Mouse (Mus musculus) mouse embryonic stem cell (cell line): ENCODE data around the gene Slc36a4.

Experiments
- in situ Hi-C, 2 experiments: fragments of 300-500 bp; cut with MboI; formaldehyde crosslinking; loops; 1 replicate in 1 of 2; 3 replicates in 1 of 2; pipeline ENCODE4 v1.14.3; 2019 to 2020; ENCODE audit warnings: low sequenced_read_pairs in 2 of 2, low pct_unique_long_range_greater_than_20kb in 1 of 2, mixed read lengths in 1 of 2; ENCODE audit not compliant: unreplicated experiment in 1 of 2

Slc36a4 gene

DNA sequence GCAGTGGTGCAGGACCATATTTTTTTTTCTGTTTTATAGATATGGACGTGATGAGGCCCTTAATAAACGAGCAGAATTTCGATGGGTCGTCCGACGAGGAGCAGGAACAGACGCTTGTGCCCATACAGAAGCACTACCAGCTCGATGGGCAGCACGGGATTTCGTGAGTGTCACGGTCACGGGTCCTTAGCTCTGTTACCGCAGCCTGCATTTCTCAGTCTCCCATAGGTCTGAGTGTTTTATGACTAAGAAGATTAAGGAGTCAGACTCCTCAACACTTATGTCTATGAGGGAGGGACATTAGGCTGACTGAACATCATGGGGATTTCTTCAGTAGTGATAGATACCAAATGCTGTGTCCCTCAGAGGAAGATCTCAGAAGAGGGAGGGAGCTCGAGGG, 10.1 kb downstream of the Slc36a4 start:
- in situ Hi-C loops, result no loop called here

DNA sequence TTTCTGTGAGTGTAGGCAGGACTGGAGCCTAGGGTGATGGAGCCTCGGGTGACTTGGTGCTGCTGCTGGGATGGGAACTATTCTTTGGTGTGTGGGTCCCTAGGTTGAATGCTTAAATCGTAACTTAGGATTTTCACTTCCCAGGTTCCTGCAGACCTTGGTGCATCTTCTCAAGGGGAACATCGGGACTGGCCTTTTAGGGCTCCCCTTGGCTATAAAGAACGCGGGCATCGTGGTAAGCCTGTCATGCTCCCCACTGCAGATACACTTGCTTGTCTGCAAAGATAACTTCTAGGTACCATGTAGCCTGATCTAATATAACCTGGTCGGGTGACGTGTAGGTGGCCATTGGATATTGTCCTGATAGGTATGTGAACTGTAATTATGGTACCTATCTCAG, 11.0 kb downstream of the Slc36a4 start:
- in situ Hi-C loops, result no loop called here

DNA sequence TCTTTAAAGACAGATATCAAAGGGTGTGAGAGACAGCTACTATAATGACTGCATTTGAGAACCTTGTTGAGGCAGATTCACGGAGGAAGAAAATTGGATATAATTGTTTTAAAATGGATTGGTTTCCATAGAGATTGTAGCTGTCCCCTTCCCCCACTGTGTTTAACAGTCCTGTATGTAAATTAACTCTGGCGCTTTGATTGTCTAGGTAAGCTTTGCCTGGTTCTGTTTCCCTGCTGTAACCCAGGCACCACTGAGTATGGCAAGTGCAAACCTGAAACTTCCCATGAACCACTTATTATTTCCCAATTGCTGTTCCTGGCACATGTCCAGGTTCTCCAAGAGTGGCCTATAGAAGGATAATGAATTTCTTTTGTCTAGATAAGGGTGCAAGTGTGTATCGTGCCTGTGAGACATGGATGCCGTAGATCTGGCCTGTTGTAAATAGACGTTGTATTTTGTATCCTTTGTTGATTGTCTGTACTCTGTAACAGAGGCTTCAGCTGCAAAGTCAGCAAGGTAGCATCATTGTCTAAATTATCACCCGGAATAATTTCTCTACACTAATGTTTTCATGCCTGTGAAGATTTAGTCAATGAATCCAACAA, 11.8 kb downstream of the Slc36a4 start:
- in situ Hi-C loops, result no loop called here

DNA sequence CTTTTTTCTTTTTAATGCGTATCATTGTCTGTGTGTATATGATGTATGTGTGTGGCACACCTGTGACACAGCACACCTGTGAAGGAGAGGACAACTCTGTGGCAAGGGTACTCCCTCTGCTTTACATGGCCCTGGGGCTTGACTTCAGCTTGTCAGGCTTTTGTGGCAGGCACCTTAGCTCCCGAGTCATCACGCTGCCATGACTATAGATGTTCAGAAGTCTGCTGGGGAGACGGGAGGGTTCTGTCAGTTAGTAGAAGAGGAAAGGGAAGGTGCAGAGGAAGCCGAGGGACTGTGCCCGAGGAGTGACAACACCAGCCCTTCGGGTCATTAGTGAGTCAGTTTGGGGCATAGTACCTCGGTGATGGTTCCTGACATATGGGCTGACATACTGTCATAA, 13.0 kb downstream of the Slc36a4 start:
- in situ Hi-C loops, result no loop called here

DNA sequence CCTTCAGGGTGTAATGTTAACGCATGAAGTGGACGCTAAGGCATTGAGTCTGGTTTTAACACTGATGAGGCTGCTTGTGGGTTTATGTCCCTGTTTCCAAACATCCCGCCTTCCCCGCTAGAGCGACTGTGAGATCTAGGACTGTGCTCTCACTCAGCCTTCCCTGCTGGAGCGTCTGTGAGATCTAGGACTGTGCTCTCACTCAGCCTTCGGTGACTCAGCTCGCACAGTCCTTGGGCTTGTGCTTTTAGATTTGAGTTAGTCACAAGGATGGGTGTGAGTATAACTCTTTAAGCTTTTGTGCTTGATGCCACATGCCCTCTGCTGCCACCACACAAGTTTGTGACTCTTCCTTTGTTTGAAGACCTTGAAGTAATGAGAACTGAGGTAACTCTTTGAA, 17.6 kb downstream of the Slc36a4 start:
- in situ Hi-C loops, result no loop called here

DNA sequence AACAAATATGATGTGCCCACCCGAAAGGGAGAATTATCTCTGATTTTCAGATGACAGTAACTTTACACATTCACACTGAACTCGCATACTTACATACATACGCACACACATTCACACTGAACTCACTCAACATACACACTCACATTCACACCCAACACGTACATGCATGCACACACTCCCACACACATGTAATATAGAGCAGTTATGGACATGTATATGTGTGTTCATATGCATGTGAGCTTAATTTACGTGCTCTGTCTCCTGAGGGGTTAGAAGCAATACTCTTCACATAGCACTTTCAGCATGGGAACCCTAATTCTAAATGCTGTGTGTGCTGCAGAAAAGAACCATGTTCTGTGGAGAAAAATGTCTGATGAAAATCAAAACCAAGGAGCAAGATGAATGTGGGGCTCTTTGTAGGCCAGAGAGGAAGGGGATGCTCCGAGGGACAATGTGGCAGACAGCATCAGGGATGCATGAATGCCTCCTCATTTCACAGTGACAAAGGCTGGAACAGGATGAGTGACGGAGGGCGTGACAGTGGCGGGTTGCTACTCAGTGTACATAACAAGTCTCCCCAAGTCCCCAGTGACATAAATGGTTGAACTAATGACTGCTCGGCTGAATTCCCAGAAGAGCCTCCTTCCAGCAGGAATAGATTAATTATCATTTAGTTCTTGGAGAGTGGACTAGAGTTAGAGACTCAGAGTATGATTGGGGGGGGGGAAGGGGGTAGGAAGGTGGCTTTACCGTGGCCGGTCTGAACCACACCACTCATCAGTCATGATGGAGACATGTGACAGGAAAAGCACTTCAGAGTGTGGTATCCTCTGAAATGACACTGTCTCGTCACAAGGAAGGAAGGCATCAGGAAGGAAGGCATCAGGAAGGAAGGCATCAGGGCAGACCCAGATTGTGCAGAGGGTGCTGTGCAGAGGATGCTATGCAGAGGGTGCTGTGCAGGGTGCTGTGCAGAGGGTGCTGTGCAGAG, 22.5 kb downstream of the Slc36a4 start:
- in situ Hi-C loops, result no loop called here

DNA sequence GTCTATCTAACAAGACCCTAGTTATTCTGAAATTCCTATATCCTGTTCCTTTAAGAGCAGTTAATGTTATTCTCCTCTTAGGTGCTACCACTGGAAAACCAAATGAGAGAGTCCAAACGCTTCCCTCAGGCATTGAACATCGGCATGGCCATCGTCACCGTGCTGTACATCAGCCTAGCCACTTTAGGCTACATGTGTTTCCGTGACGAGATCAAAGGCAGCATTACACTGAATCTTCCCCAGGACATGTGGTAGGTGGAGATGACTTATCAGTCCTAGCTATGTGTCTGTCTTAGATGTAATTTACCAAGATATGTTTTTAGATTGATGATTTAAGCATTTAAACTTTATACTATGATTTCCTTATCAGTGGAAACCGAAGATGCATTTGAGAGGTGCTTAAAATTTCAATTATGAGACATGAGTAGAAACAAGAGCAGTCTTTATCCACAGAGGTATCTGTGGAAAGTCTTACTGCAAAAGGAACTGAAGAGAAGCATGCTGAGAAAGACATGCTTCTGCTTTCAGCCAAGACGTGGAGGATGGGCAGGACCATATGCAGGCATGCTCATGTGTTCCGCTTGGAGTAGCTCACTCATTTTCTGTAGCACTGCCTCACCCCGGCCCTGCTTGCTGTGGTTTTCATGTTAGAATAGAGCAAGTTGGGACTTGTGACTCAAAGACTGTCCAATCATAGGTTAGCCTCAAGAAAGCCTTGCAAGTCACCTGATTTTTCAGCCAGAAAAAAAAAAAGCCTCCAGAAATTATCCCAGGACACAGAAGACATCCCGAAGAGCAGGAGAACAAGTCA, 24.7 kb downstream of the Slc36a4 start:
- in situ Hi-C loops, result no loop called here

DNA sequence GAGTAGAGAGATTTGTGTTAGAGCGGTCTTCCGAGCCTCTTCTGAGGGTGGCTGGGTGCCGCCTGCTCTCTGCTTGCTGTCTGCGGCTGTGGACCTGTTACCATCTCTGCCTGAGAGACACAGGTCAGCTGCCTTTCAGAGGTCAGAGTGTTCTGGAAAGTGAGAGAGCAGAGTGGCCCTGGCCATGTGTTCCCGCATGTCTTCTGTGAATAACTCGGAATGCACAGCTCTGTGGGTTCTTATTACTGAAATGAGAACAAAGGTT, 25.3 kb downstream of the Slc36a4 start:
- in situ Hi-C loops, result no loop called here

DNA sequence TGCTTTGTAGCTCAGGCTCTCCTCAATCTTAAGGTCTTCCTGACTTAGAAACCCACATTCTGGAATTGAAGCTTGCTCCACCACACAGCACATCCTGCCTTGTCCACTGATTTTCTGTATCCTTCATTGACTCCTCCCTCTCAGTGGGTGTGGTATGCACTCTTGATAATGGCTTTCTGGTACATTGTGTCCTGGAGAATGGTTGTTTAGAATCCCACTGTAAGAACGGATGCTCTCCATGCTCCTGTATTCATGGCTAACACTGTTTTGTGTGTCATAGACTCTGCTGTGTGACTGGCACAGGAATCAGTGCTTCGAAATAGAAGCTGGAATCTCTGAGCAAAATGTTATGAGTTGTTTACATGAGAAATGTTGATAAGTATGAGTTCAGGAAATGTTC, 28.0 kb downstream of the Slc36a4 start:
- in situ Hi-C loops, result no loop called here

DNA sequence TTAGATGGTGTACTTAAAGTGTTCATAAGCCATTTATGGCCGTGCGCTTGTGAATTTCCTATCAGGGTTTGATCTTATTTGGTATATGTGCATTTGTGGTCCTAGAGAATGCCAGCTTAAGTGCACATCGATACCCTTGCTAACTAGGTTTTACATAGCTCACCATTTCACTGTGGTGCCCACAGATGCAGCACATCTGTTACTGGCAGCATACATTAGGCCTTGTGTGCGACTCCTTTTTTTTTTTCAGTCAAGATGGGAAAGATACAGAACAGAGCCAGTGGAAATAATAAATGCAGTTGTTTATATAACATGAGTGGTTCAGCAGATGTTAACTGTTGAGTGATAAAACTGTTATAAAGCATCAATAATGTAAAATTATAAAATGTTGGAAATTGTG, 31.9 kb downstream of the Slc36a4 start:
- in situ Hi-C loops, result no loop called here

DNA sequence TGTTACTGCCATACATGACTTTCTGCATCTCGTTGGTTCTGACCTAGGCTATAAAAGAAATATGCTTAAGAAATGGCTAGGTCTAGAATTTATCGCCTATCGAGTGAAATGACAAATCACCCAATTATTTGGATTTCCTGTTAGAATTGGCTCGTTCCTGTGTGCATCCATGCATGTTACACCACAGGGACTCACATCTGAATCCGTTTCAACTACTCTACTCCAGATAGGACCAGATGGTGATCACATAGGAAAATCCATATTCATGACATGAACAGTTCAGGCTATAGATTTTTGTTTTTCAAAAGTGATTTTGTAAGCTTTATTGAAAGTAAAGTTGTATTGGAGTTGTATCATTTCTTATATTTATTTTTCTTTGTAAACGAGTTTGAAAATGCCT, 32.4 kb downstream of the Slc36a4 start:
- in situ Hi-C loops, result no loop called here

DNA sequence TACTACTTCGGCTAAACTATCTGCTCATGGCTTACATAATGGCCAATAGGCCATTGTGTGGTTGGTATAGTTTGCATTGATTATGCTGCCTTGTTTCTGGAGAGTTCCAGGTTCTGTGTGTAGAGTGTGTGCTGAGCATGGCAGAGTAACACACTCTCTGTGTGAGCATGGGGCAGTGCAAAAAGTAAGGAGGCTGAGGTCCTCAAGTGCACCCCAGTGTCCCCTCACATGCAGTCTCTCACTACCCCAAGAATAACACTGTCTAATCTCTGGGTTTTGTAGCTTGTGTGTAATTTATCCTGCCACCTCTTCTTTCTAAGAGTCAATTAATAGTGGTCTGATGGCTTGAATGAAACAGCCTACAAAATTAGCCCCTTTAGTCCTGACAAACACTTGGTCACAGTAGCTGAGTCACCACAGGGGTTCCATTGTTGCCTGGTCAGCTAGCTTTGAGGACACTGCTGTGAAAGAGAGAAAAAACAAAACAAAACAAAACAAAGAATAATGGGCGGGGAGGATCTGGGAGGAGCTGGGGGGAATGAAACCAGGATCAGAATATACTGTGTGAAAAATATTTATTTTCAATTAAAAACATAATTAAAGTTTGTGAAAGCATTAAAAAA, 36.6 kb downstream of the Slc36a4 start:
- in situ Hi-C loops, result no loop called here

DNA sequence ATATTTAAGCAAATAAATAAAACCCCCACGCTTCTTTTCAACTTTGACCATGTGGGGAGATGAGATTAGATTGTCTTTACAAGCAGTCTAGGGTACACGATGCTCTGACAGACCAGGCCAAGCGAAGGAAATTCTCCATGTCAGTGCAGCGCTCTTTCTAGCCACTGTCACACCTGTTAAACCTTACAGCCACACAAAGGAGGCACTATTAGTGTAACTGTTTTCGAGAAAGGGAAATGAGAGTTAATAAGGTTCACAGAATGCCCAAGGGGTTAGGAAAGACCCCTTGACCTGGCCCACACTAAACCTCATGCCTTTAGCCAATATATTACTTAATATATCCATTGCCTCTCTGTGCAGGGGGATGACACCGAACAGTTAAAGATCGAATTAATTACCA, 37.1 kb downstream of the Slc36a4 start:
- in situ Hi-C loops, result no loop called here

DNA sequence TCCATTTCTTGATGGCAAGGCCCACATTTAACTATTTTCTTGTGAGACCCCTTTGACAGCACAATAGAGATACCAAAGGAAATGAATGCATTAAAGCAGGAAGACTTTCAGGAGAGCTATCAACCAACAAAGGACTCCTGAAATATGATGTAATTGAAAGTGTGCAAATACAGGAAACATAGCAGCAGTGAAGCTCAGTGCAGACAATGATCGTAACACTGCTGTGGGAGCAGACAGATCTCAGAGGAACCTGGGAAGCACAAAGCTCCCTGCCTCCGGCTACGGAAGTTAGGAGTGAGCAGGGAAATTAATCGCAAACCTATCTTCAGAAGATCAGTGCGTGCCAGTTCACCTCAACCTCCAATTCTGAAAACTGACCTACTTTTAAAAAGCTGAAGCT, 38.8 kb downstream of the Slc36a4 start:
- in situ Hi-C loops, result no loop called here

DNA sequence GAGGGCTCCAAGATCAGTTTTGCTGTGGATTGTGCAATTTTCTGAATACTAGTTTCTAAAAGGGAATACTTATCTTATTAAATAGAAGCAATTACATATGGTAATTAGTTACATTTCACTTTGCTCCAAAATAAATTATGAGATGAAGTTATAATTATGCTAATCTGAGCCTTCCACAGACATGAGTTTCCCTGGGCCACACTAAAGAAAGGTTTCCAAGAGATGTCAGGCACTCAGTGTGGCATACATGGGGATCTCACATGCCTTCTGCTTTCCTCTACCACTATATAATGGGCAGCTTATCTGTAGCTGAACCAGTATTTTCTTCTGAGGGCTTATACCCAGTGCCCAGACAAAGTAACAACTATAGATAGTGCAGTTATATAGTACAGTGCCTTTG, 49.8 kb downstream of the Slc36a4 start:
- in situ Hi-C loops, result no loop called here

DNA sequence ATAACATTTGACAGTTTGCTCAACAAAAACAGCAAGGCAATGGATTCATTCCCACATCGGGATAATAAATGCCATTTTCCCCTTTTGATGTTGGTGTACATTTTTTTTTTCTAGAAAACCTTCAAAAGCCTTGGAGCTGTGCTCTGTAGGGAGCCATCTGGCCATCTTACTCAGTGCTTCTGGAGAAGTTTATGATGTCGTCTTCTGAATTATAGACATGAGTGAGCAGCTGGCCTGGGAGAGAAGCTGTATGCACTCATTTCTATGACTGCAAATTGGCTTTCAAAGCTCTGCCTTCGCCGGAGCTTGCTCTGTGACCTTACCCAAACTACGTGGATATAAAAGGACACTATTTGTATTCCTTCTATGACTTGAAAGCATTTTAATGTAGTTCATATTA, 56.8 kb downstream of the Slc36a4 start:
- in situ Hi-C loops, result no loop called here

DNA sequence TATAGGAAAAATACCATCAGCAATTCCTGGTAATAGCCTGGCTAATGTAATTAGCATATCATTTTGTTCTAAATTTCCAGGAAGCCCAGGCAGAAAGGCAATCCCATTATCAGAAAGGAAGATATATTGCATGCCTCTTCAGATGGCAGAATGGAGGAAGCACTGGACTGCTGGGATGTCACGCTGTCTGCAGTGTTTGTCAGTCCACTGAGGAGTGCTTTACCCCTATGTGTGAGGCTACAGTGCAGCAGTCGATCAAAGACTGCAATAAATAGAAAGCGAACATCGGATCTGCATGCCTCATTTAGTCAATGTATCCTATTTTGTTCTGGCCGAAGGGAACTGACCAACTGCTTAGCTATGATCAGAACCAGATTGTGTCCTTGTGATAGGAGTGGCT, 57.3 kb downstream of the Slc36a4 start:
- in situ Hi-C loops, result no loop called here

DNA sequence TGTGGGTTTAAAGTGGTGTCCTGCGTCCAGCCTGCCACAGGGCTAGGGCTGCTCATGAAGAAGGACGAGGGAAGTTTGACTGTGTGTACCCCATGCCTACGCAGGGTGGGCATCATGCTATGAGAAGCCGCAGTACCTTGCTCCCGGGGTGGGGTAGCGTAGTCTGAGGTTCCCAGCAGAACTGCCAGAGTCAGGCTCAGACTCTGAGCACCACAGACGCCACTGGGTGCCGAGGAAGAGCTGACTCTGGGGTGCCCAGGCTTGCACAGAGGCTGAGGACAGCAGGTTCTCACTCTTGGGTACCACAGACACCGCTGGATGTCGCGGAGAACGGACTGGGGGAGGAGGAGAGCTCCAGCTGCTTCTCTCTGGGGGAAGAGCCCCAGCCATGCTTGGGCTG, 63.2 kb downstream of the Slc36a4 start:
- in situ Hi-C loops, result no loop called here

DNA sequence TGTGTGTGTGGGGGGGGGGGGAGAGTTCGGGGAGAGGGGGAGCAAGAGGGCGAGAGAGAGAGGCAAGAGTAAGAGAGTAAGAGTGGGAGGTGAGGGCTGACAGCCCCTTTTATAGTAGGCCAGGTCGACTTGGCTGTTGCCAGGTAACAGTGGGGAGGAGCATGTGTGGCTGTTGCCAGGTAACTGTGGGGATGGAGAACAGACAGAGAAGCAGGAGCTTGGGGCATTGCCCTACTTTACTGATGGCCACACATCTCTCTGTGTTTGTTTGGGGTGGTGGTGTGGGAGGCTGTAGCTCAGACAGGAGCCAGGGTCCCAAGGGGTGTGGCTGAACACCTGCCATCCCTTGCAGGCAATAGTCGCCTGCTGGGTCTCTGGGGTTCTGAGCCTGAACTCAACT, 63.9 kb downstream of the Slc36a4 start:
- in situ Hi-C loops, result no loop called here
